Mouse (Mus musculus): ENCODE results near the gene Ppp5c.

- TF ChIP-seq CTCF (IDR thresholded peaks at IDR 0.05) (no peak), POLR2A (IDR thresholded peaks at IDR 0.05; ENCODE audit: insufficient read depth, low read depth, low read length) (no peak)
These were observed 3.6 kb downstream of the Ppp5c start for GRCm38 (mm10) chr7:17024141-17024540.

Measured in heart, adult 2 months (tissue).